Mouse (Mus musculus): Measurements from ENCODE around the gene Lyz1. TPM values are rescaled to one million over a fixed set of nuclear protein-coding genes. Genes with fewer than 3 reads are reported as not detected.
"Not testable (repeated sequence)": the region's sequence is repeated elsewhere in the genome, so short reads cannot be mapped to it uniquely, and the experiment has no call there.

Gene Lyz1
- 1 to 10 TPM in 1 of 3 experiments, under 1 TPM in 1, not detected in 1; 0.49 to 1.0 TPM for polyA plus RNA-seq (2017; shearing (Covaris generic))

- no peak for ATAC-seq
Measured at GRCm38 (mm10) chr10:117292671-117293070, at the start of gene Lyz1. Lyz1 (minus strand) TSS chr10:117292868.

- ATAC-seq, result no peak
Measured at GRCm38 (mm10) chr10:117342406-117342805, 49.7 kb upstream of the Lyz1 start.

- ATAC-seq, result no peak
Measured at GRCm38 (mm10) chr10:117341029-117341428, 48.4 kb upstream of the Lyz1 start.

GRCm38 (mm10) chr10:117339241-117339640, 46.6 kb upstream of the Lyz1 start:
- ATAC-seq, result no peak

- no peak for ATAC-seq
Measured at GRCm38 (mm10) chr10:117337946-117338345, 45.3 kb upstream of the Lyz1 start.

GRCm38 (mm10) chr10:117335649-117336048, 43.0 kb upstream of the Lyz1 start:
- no peak for ATAC-seq

- ATAC-seq, result no peak
Measured at GRCm38 (mm10) chr10:117330521-117330920, 37.9 kb upstream of the Lyz1 start.

GRCm38 (mm10) chr10:117323782-117324181, 31.1 kb upstream of the Lyz1 start:
- ATAC-seq, result no peak

GRCm38 (mm10) chr10:117322630-117323029, 30.0 kb upstream of the Lyz1 start:
- ATAC-seq, result no peak

GRCm38 (mm10) chr10:117320571-117320981, 27.9 kb upstream of the Lyz1 start:
- no peak for ATAC-seq

GRCm38 (mm10) chr10:117316391-117316790, 23.7 kb upstream of the Lyz1 start:
- ATAC-seq, result no peak

GRCm38 (mm10) chr10:117313133-117313532, 20.5 kb upstream of the Lyz1 start:
- no peak for ATAC-seq

- ATAC-seq, result no peak
Measured at GRCm38 (mm10) chr10:117312168-117312567, 19.5 kb upstream of the Lyz1 start.

- ATAC-seq, result no peak
Measured at GRCm38 (mm10) chr10:117304371-117304770, 11.7 kb upstream of the Lyz1 start.

GRCm38 (mm10) chr10:117301688-117302087, 9.0 kb upstream of the Lyz1 start:
- no peak for ATAC-seq

GRCm38 (mm10) chr10:117299901-117300520, 7.3 kb upstream of the Lyz1 start:
- no peak for ATAC-seq

GRCm38 (mm10) chr10:117299106-117299505, 6.4 kb upstream of the Lyz1 start:
- ATAC-seq, result no peak

- no peak for ATAC-seq
Measured at GRCm38 (mm10) chr10:117298336-117298735, 5.7 kb upstream of the Lyz1 start.

- ATAC-seq, result not testable (repeated sequence)
Measured at GRCm38 (mm10) chr10:117290936-117291335, 1.7 kb downstream of the Lyz1 start.

GRCm38 (mm10) chr10:117290046-117290870, 2.4 kb downstream of the Lyz1 start:
- ATAC-seq, result no peak

GRCm38 (mm10) chr10:117289034-117289505, 3.6 kb downstream of the Lyz1 start:
- ATAC-seq, result not testable (repeated sequence)

- no peak for ATAC-seq
Measured at GRCm38 (mm10) chr10:117288197-117289033, 4.3 kb downstream of the Lyz1 start.
